Mouse (Mus musculus): ENCODE results near the gene Sdf4. TPM values are rescaled to one million over a fixed set of nuclear protein-coding genes. Genes with fewer than 3 reads are reported as not detected.

The Sdf4 gene
- total and polyA plus RNA-seq, 3 experiments, result 111 to 117 TPM; not detected in 1

- TF ChIP-seq MAFK (IDR thresholded peaks at IDR 0.05; ENCODE audit: borderline replicate concordance, low read depth, low read length) (0 out of 2 replicates have a peak, but pooled peaks have one; percentile 33), SMC3 (IDR thresholded peaks at IDR 0.05; ENCODE audit: low read depth, low read length) (no peak), ZC3H11A (IDR thresholded peaks at IDR 0.05; ENCODE audit: low read depth, low read length) (no peak), GATA1 (IDR thresholded peaks at IDR 0.05; ENCODE audit: low read depth, low read length) (no peak), CTCF (IDR thresholded peaks at IDR 0.05 in 2 of 3, conservative IDR thresholded peaks at IDR 0.05 in 1 of 3; ENCODE audit: control insufficient read depth in 1 of 3, insufficient read depth in 1 of 3, low read depth in 2 of 3, low read length in 3 of 3, poor library complexity in 1 of 3, severe bottlenecking in 1 of 3) (no peak), NELFE (IDR thresholded peaks at IDR 0.05; ENCODE audit: low read depth, low read length) (no peak)
These were observed 29.3 kb downstream of the Sdf4 start (continued) for GRCm38 (mm10) chr4:156021942-156022419.

- peaks cover 0 to 23% of the 10 kb centered on the region in 2 experiments; a peak in 2 of 4 replicates for H3K36me3 ChIP-seq (ENCODE audit: control insufficient read depth in 1 of 2, insufficient read depth in 2 of 2, low read length in 2 of 2)
- TF ChIP-seq GABPA (IDR thresholded peaks at IDR 0.05; ENCODE audit: low read depth, low read length) (no peak), NRF1 (IDR thresholded peaks at IDR 0.05; ENCODE audit: insufficient read depth, low read depth, low read length, poor library complexity, severe bottlenecking) (no peak), CTCF (IDR thresholded peaks at IDR 0.05 in 2 of 3, conservative IDR thresholded peaks at IDR 0.05 in 1 of 3; ENCODE audit: control insufficient read depth in 1 of 3, insufficient read depth in 1 of 3, low read depth in 2 of 3, low read length in 3 of 3, poor library complexity in 1 of 3, severe bottlenecking in 1 of 3) (no peak), ZKSCAN1 (IDR thresholded peaks at IDR 0.05; ENCODE audit: low read depth, low read length) (no peak), POLR2A (IDR thresholded peaks at IDR 0.05; ENCODE audit: control insufficient read depth in 1 of 2, insufficient read depth in 1 of 2, low read depth in 1 of 2, low read length in 2 of 2, poor library complexity in 1 of 2) (no peak), NELFE (IDR thresholded peaks at IDR 0.05; ENCODE audit: low read depth, low read length) (no peak), ETS1 (IDR thresholded peaks at IDR 0.05; ENCODE audit: low read depth, low read length) (no peak), CHD1 (IDR thresholded peaks at IDR 0.05; ENCODE audit: low read depth, low read length) (no peak), MAX (IDR thresholded peaks at IDR 0.05; ENCODE audit: low read length) (no peak), POLR2AphosphoS2 (IDR thresholded peaks at IDR 0.05; ENCODE audit: low read length) (no peak), MXI1 (IDR thresholded peaks at IDR 0.05; ENCODE audit: low read depth, low read length) (no peak), SIN3A (IDR thresholded peaks at IDR 0.05; ENCODE audit: low read length) (no peak), ZMIZ1 (IDR thresholded peaks at IDR 0.05; ENCODE audit: low read depth, low read length) (no peak), MYB (IDR thresholded peaks at IDR 0.05; ENCODE audit: low read depth, low read length) (no peak), E2F4 (IDR thresholded peaks at IDR 0.05; ENCODE audit: borderline replicate concordance, low read depth, low read length) (no peak), GATA1 (IDR thresholded peaks at IDR 0.05; ENCODE audit: low read depth, low read length) (no peak), MEF2A (IDR thresholded peaks at IDR 0.05; ENCODE audit: extremely low read depth, insufficient replicate concordance, low read depth, low read length, poor library complexity, severe bottlenecking) (no peak), EP300 (IDR thresholded peaks at IDR 0.05; ENCODE audit: low read depth in 1 of 2, low read length in 2 of 2) (no peak), HCFC1 (IDR thresholded peaks at IDR 0.05; ENCODE audit: low read depth, low read length) (no peak), USF1 (IDR thresholded peaks at IDR 0.05; ENCODE audit: low read depth, low read length) (no peak)
- H3K27ac ChIP-seq (ENCODE audit: control insufficient read depth, low read depth, low read length), result no peak overlapping the region
- no peak overlapping the region for H3K9ac ChIP-seq (ENCODE audit: control insufficient read depth, low read depth, low read length, poor library complexity, severe bottlenecking)
- no peaks in the 10 kb centered on the region for H3K79me2 ChIP-seq (ENCODE audit: control insufficient read depth, insufficient read depth, low read length, poor library complexity)
- H3K9me3 ChIP-seq (replicated peaks; ENCODE audit: insufficient read depth, low read length), result no peaks in the 10 kb centered on the region
- peaks cover 8 to 32% of the 10 kb centered on the region in 2 experiments for H3K4me1 ChIP-seq (ENCODE audit: control insufficient read depth in 1 of 2, insufficient read depth in 2 of 2, low read length in 2 of 2)
- H3K27me3 ChIP-seq (ENCODE audit: control insufficient read depth in 1 of 2, insufficient read depth in 2 of 2, low read length in 2 of 2), result no peaks in the 10 kb centered on the region
- H3K4me3 ChIP-seq (ENCODE audit: control insufficient read depth in 1 of 2, insufficient read depth in 1 of 2, low read depth in 2 of 2, low read length in 2 of 2), result no peak overlapping the region
- DNase-seq (ENCODE audit: low read depth, low spot score), result no peak
These were observed 30.8 kb downstream of the Sdf4 start for GRCm38 (mm10) chr4:156023520-156023919.

All from MEL (cell line).